Mouse (Mus musculus): ENCODE data around the gene Man2a2. TPM values are rescaled to one million over a fixed set of nuclear protein-coding genes. Genes with fewer than 3 reads are reported as not detected.
A peak's percentile ranks its signal among the peaks of the same experiment; 100 is the strongest.

The Man2a2 gene
- total RNA-seq (2021), result 100 to 1,000 TPM; 138 to 146 TPM
- long read RNA-seq, experiment 1, full-length matches to known transcripts, result 8 of 50 reads
- long read RNA-seq, experiment 1, partial matches to known transcripts, result 12 of 50 reads
- long read RNA-seq, experiment 1, other reads (novel, unspliced or antisense), result 30 of 50 reads
- long read RNA-seq, experiment 2, full-length matches to known transcripts, result 28 of 71 reads
- long read RNA-seq, experiment 2, partial matches to known transcripts, result 18 of 71 reads
- long read RNA-seq, experiment 2, other reads (novel, unspliced or antisense), result 25 of 71 reads

- DNase-seq, result peak; percentile 82
Measured at GRCm38 (mm10) chr7:80371041-80371751, at the start of gene Man2a2. Gene Man2a2, minus strand, starts transcription at chr7:80371375.

GRCm38 (mm10) chr7:80420586-80420985 lies 49.4 kb upstream of the Man2a2 start:
- no peak for DNase-seq

- no peak for DNase-seq
Measured at GRCm38 (mm10) chr7:80419278-80419677, 48.1 kb upstream of the Man2a2 start.

GRCm38 (mm10) chr7:80418036-80418435 lies 46.9 kb upstream of the Man2a2 start:
- DNase-seq, result no peak

GRCm38 (mm10) chr7:80417601-80418000 lies 46.4 kb upstream of the Man2a2 start:
- no peak for DNase-seq

GRCm38 (mm10) chr7:80416969-80417368 lies 45.8 kb upstream of the Man2a2 start:
- DNase-seq, result no peak

GRCm38 (mm10) chr7:80414303-80414855 lies 43.2 kb upstream of the Man2a2 start:
- DNase-seq, result no peak

- DNase-seq, result no peak
Measured at GRCm38 (mm10) chr7:80413512-80414302, 42.5 kb upstream of the Man2a2 start.

- no peak for DNase-seq
Measured at GRCm38 (mm10) chr7:80412781-80413180, 41.6 kb upstream of the Man2a2 start.

GRCm38 (mm10) chr7:80412279-80412678 lies 41.1 kb upstream of the Man2a2 start:
- DNase-seq, result no peak

- no peak for DNase-seq
Measured at GRCm38 (mm10) chr7:80410380-80410779, 39.2 kb upstream of the Man2a2 start.

- no peak for DNase-seq
Measured at GRCm38 (mm10) chr7:80407712-80408111, 36.5 kb upstream of the Man2a2 start.

GRCm38 (mm10) chr7:80406186-80406585 lies 35.0 kb upstream of the Man2a2 start:
- DNase-seq, result no peak

- DNase-seq, result no peak
Measured at GRCm38 (mm10) chr7:80405188-80405695, 34.1 kb upstream of the Man2a2 start, which contains the start of gene Furin. Gene Furin, minus strand, starts transcription at chr7:80405436.

- no peak for DNase-seq
Measured at GRCm38 (mm10) chr7:80404101-80404894, 33.1 kb upstream of the Man2a2 start.

- peak; percentile 89 for DNase-seq
Measured at GRCm38 (mm10) chr7:80403551-80403950, 32.4 kb upstream of the Man2a2 start.

- DNase-seq, result peak; percentile 71
Measured at GRCm38 (mm10) chr7:80402651-80403321, 31.6 kb upstream of the Man2a2 start.

GRCm38 (mm10) chr7:80401860-80402641 lies 30.9 kb upstream of the Man2a2 start:
- DNase-seq, result peak; percentile 52

GRCm38 (mm10) chr7:80401041-80401859 lies 30.1 kb upstream of the Man2a2 start:
- no peak for DNase-seq

All from gastrocnemius, postnatal 25 days (tissue).